Mouse (Mus musculus): ENCODE results near the gene Sgip1. TPM values are rescaled to one million over a fixed set of nuclear protein-coding genes. Genes with fewer than 3 reads are reported as not detected.

Gene Sgip1
- total and polyA plus RNA-seq, 3 experiments, result 0.33 TPM; not detected in 2

DNA sequence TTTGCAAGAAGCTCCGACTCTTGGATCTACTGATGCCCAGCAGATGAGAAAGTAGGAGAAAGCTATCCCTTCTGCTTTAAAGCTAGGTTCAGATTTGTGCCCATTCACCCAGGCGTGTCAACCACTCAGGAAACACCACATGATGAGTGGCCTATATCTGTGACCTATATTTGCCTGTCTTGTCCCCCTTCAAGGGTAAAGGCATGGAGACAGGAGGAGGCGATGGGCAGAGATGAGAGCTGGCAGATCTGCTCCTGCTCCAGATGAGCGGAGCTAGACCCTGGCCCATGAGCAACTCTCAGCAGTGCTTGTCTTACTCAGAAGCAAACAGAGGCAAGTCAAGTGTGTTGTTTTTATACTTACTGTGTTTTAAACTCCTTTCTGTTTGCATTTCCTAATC lies 269.6 kb downstream of the Sgip1 start:
- ATAC-seq (ENCODE audit: extremely low read depth, insufficient number of reproducible peaks, low FRiP score, poor library complexity, severe bottlenecking) (no peak), DNase-seq (ENCODE audit: low spot score) (no peak)
- TF ChIP-seq POLR2AphosphoS5 (IDR thresholded peaks at IDR 0.05; ENCODE audit: insufficient replicate concordance, low read depth, low read length) (no peak), CTCF (IDR thresholded peaks at IDR 0.05; ENCODE audit: low read depth, low read length) (no peak), GATA1 (IDR thresholded peaks at IDR 0.05; ENCODE audit: borderline replicate concordance, low read length) (no peak), TAL1 (conservative IDR thresholded peaks at IDR 0.05; ENCODE audit: low read depth, low read length) (no peak), GATA2 (IDR thresholded peaks at IDR 0.05; ENCODE audit: borderline replicate concordance, low read depth, low read length) (no peak)

GRCm38 (mm10) chr4:103011823-103012222 lies 270.7 kb downstream of the Sgip1 start:
- TF ChIP-seq TAL1 (conservative IDR thresholded peaks at IDR 0.05; ENCODE audit: low read depth, low read length) (no peak), GATA1 (IDR thresholded peaks at IDR 0.05; ENCODE audit: borderline replicate concordance, low read length) (no peak), GATA2 (IDR thresholded peaks at IDR 0.05; ENCODE audit: borderline replicate concordance, low read depth, low read length) (no peak), POLR2AphosphoS5 (IDR thresholded peaks at IDR 0.05; ENCODE audit: insufficient replicate concordance, low read depth, low read length) (no peak), CTCF (IDR thresholded peaks at IDR 0.05; ENCODE audit: low read depth, low read length) (no peak)
- H3K4me1 ChIP-seq (ENCODE audit: insufficient read depth, low read depth, low read length), result no peaks in the 10 kb centered on the region
- no peaks in the 10 kb centered on the region for H3K36me3 ChIP-seq (replicated peaks)
- no peak overlapping the region for H3K4me3 ChIP-seq (ENCODE audit: low read depth, low read length)
- no peaks in the 10 kb centered on the region for H3K9me3 ChIP-seq (replicated peaks)
- ATAC-seq (ENCODE audit: extremely low read depth, insufficient number of reproducible peaks, low FRiP score, poor library complexity, severe bottlenecking), result no peak
- no peaks in the 10 kb centered on the region for H3K27me3 ChIP-seq (ENCODE audit: insufficient read depth, low read length)
- no peak for DNase-seq (ENCODE audit: low spot score)

More for the DNA sequence above, 269.6 kb downstream of the Sgip1 start:
- Histone ChIP-seq H3K27me3 (ENCODE audit: insufficient read depth, low read length) (no peaks in the 10 kb centered on the region), H3K4me1 (ENCODE audit: insufficient read depth, low read depth, low read length) (no peaks in the 10 kb centered on the region), H3K9me3 (replicated peaks) (no peaks in the 10 kb centered on the region), H3K36me3 (replicated peaks) (no peaks in the 10 kb centered on the region), H3K4me3 (ENCODE audit: low read depth, low read length) (no peak overlapping the region)

GRCm38 (mm10) chr4:103013490-103013889 lies 272.4 kb downstream of the Sgip1 start:
- no peak for TF ChIP-seq POLR2AphosphoS5 (IDR thresholded peaks at IDR 0.05; ENCODE audit: insufficient replicate concordance, low read depth, low read length)
- no peak for TF ChIP-seq GATA1 (IDR thresholded peaks at IDR 0.05; ENCODE audit: borderline replicate concordance, low read length)
- no peak for TF ChIP-seq TAL1 (conservative IDR thresholded peaks at IDR 0.05; ENCODE audit: low read depth, low read length)
- no peak for TF ChIP-seq CTCF (IDR thresholded peaks at IDR 0.05; ENCODE audit: low read depth, low read length)
- no peak for TF ChIP-seq GATA2 (IDR thresholded peaks at IDR 0.05; ENCODE audit: borderline replicate concordance, low read depth, low read length)
- Histone ChIP-seq H3K36me3 (replicated peaks) (no peaks in the 10 kb centered on the region), H3K27me3 (ENCODE audit: insufficient read depth, low read length) (no peaks in the 10 kb centered on the region), H3K4me3 (ENCODE audit: low read depth, low read length) (no peak overlapping the region), H3K9me3 (replicated peaks) (no peaks in the 10 kb centered on the region), H3K4me1 (ENCODE audit: insufficient read depth, low read depth, low read length) (no peaks in the 10 kb centered on the region)
- ATAC-seq (ENCODE audit: extremely low read depth, insufficient number of reproducible peaks, low FRiP score, poor library complexity, severe bottlenecking), result no peak
- DNase-seq (ENCODE audit: low spot score), result no peak

Other genes with a start within 250 kb of the Sgip1 start
- gene Tctex1d1, start 237.3 kb downstream of the Sgip1 start, total RNA-seq (2014; fragmentation: Nextera tagmentation), result not detected in 2 replicates
- 0.11 and 0.17 TPM in 2 replicates for gene Tctex1d1, start 237.3 kb downstream of the Sgip1 start, total RNA-seq (2017)
- not detected in 2 replicates for gene Tctex1d1, start 237.3 kb downstream of the Sgip1 start, polyA plus RNA-seq (2012)